Mouse (Mus musculus): ENCODE data around the gene Myo1c.

DNA sequence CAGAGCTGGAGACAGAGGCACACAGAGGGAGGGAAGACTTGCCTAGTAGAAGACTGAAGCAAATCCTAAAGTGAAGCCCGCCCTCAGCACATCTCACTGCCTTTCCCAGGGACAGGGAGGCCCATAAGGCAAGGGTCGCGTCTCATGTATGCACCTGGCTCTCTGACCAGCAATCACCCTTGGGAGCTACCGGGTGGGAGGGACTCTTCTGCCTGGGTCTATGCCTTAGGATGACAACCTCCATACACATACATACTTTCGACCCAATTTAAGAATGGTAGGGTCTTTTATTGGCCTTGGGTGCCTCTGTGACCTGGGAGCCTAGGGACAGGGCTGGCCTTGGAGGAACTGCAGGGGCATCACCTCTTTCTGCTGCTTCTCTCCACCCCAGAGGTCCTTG lies 23.1 kb downstream of the Myo1c start:
- no peak for TF ChIP-seq POLR2A (IDR thresholded peaks at IDR 0.05; ENCODE audit: borderline replicate concordance, control insufficient read depth, low read depth, low read length)
- no peak for TF ChIP-seq CTCF (IDR thresholded peaks at IDR 0.05; ENCODE audit: control insufficient read depth, insufficient read depth, low read length)

All from bone marrow, adult 2 months (tissue).